Comparison of ENCODE assay signal across 10 mouse cellular contexts in genomic region chr2:181917861-181918260, GRCm38 (mm10). TPM values are rescaled to one million over a fixed set of nuclear protein-coding genes. Genes with fewer than 3 reads are reported as not detected.
DNase-seq lines count a peak whose midpoint lies in the region; ATAC-seq and TF ChIP-seq lines count a peak whose summit lies in the region.
"Had no signal": no experiment of that assay in that cellular context is flagged by ENCODE, and none has a peak within 500 bp of the region (broad histone marks: within the 10 kb centered on the region; RNA-seq: fewer than 3 reads in every experiment).

No protein-coding gene starts in this region.

- no peak overlapping the region for H3K9ac ChIP-seq in forebrain, postnatal 0 days
- no peak overlapping the region for H3K9ac ChIP-seq in forebrain, embryonic 13.5 days
- H3K9ac ChIP-seq: liver, embryonic 15.5 days had no signal

- H3K9me3 ChIP-seq in forebrain, postnatal 0 days (ENCODE audit: low read length): no peaks in the 10 kb centered on the region
- H3K9me3 ChIP-seq in forebrain, embryonic 13.5 days (replicated peaks): no peaks in the 10 kb centered on the region
- H3K9me3 ChIP-seq: liver, embryonic 15.5 days had no signal

- H3K4me1 ChIP-seq in forebrain, postnatal 0 days (ENCODE audit: insufficient read depth): no peaks in the 10 kb centered on the region
- no peaks in the 10 kb centered on the region for H3K4me1 ChIP-seq in forebrain, embryonic 13.5 days
- H3K4me1 ChIP-seq: liver, embryonic 15.5 days had no signal

- no peak overlapping the region for H3K4me2 ChIP-seq in forebrain, postnatal 0 days (ENCODE audit: low read depth)
- no peak overlapping the region for H3K4me2 ChIP-seq in forebrain, embryonic 13.5 days
- H3K4me2 ChIP-seq: liver, embryonic 15.5 days had no signal

- no peak overlapping the region for H3K4me3 ChIP-seq in forebrain, postnatal 0 days (ENCODE audit: low read depth, low read length)
- H3K4me3 ChIP-seq in forebrain, embryonic 13.5 days: no peak overlapping the region
- no peak overlapping the region for H3K4me3 ChIP-seq in gastrocnemius, adult 2 months
- H3K4me3 ChIP-seq: liver, embryonic 15.5 days had no signal

- ATAC-seq in forebrain, postnatal 0 days: no peak
- ATAC-seq in forebrain, embryonic 13.5 days: no peak

- 62% methylated on average over 3 of the region's 3 CpGs for WGBS in forebrain, postnatal 0 days
- 53% methylated on average over 3 of the region's 3 CpGs for WGBS in forebrain, embryonic 13.5 days
- 48% methylated on average over 3 of the region's 3 CpGs for WGBS in large intestine, adult 2 months

- H3K36me3 ChIP-seq in forebrain, postnatal 0 days (ENCODE audit: insufficient read depth): no peaks in the 10 kb centered on the region
- H3K36me3 ChIP-seq in forebrain, embryonic 13.5 days (ENCODE audit: poor library complexity, severe bottlenecking): no peaks in the 10 kb centered on the region
- H3K36me3 ChIP-seq: liver, embryonic 15.5 days had no signal

- DNase-seq in forebrain, postnatal 0 days: peak; percentile 22
- peak; percentile 88 for DNase-seq in A20 (ENCODE audit: low read depth, low spot score)
- DNase-seq in c-Kit-negative CD71-positive TER-119-positive erythroid progenitor cells, embryonic 14.5 days (ENCODE audit: low read depth, low spot score): peak; percentile 34
- DNase-seq in large intestine, adult 2 months (ENCODE audit: low read depth, low spot score): peak; percentile 32
- no peak for DNase-seq in gastrocnemius, adult 2 months
- no peak for DNase-seq in ovary, postnatal 10 days (ENCODE audit: low spot score)
- DNase-seq in gastrocnemius, adult 18-20 months (ENCODE audit: low spot score): no peak
- DNase-seq: kidney, adult 18-20 months had no signal

- intact Hi-C loops in gastrocnemius, adult 2 months (cut with DNase I): no loop called here

- H3K27ac ChIP-seq in forebrain, postnatal 0 days (ENCODE audit: low read depth, low read length): no peak overlapping the region
- no peak overlapping the region for H3K27ac ChIP-seq in forebrain, embryonic 13.5 days
- H3K27ac ChIP-seq in gastrocnemius, adult 2 months: no peak overlapping the region
- H3K27ac ChIP-seq: liver, embryonic 15.5 days had no signal

- TF ChIP-seq CTCF in forebrain, postnatal 0 days (IDR thresholded peaks at IDR 0.05; ENCODE audit: low read depth): no peak
- no peak for TF ChIP-seq CTCF in gastrocnemius, adult 2 months (IDR thresholded peaks at IDR 0.05)

- no peaks in the 10 kb centered on the region for H3K27me3 ChIP-seq in forebrain, postnatal 0 days (ENCODE audit: insufficient read depth, low read length)
- no peaks in the 10 kb centered on the region for H3K27me3 ChIP-seq in forebrain, embryonic 13.5 days
- H3K27me3 ChIP-seq: liver, embryonic 15.5 days had no signal

RNA-seq across cellular contexts. Expression of gene Polr3k, which starts 53.7 kb away (rescaled TPM):
- total RNA-seq in forebrain, postnatal 0 days (2014; rRNA removed): 66.5 and 69.2 TPM in 2 replicates
- 80.1 and 86.1 TPM in 2 replicates for polyA plus RNA-seq in forebrain, postnatal 0 days (2015; fragmentation: Nextera tagmentation; extraction: Ambion mirVana)
- 113 and 117 TPM in 2 replicates for polyA plus RNA-seq in forebrain, embryonic 13.5 days (2015; fragmentation: Nextera tagmentation; extraction: Ambion mirVana)
- polyA plus RNA-seq in large intestine, adult 2 months (2012; rRNA removed): 6.2 and 6.4 TPM in 2 replicates
- 10 to 100 TPM in 1 of 2 experiments, 1 to 10 TPM in 1; 9.4 to 10.0 TPM for total RNA-seq in gastrocnemius, adult 2 months (2021)
- 10 to 100 TPM in 1 of 2 experiments, 1 to 10 TPM in 1; 8.5 to 10.8 TPM for total RNA-seq in gastrocnemius, adult 18-20 months (2021)

Comparison
In these comparisons a context has a peak if more than half of its experiments do, and no peak if none do; other contexts are left out.
1. DNase-seq: peak in forebrain, postnatal 0 days (single experiment), A20 (single experiment), c-Kit-negative CD71-positive TER-119-positive erythroid progenitor cells, embryonic 14.5 days (single experiment) and large intestine, adult 2 months (single experiment); none in gastrocnemius, adult 2 months (single experiment), ovary, postnatal 10 days (single experiment) and gastrocnemius, adult 18-20 months (single experiment).